Mouse (Mus musculus) G1E (cell line): Measurements from ENCODE around the gene Apbb1ip.

Experiments used
- CTCF ChIP-seq: IDR thresholded peaks from 2 replicates; pipeline ENCODE4 v1.5.1; 2012; ENCODE audit warnings: low read depth, low read length, inconsistent platforms, mixed read lengths
- GATA1 ChIP-seq: IDR thresholded peaks from 2 replicates; pipeline ENCODE4 v1.6.1; 2012; ENCODE audit warnings: borderline replicate concordance, low read length, inconsistent platforms, mixed read lengths
- TAL1 ChIP-seq: conservative IDR thresholded peaks from 2 replicates; pipeline ENCODE4 v1.6.1; 2012; ENCODE audit warnings: low read depth, low read length, inconsistent platforms, mixed read lengths

DNA sequence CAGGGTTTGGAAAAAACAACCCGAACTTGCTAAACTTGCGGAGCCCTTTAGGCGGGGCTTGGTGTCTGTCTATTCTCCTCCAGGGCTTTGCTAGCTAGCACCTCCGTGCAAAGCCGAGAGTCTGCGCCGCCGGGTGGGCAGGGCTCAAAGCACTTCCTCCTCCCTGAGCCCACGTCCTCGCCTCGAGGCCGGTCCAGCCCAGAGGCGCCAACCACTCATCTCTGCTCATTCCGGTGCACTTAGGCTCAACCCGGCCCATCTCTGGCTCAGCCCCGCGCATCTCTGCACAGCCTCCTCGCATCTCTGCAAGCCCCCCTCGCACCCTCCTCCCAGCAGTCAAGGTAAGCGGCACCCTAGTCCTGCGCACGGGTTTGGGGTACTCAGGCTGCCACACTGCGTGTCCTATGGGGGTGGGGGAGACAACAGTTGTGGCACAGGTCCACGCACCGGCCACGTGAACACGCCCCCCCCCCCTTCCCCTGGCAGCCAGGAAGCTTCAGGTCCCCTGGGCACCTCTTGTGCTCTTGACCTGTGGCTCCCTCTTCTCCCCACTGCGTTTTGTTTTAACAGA, 372 bp downstream of the Apbb1ip start:
- TF ChIP-seq TAL1 (no peak), CTCF (no peak), GATA1 (no peak)
